Mouse (Mus musculus): ENCODE results near the gene Acsl4. TPM values are rescaled to one million over a fixed set of nuclear protein-coding genes. Genes with fewer than 3 reads are reported as not detected.

Acsl4 gene
- polyA plus RNA-seq, 1 experiment = 2.8 TPM

- Histone ChIP-seq H3K27ac (ENCODE audit: control insufficient read depth, insufficient read depth, low read depth, low read length) (no peak overlapping the region), H3K36me3 (ENCODE audit: control insufficient read depth, insufficient read depth, low read length) (no peaks in the 10 kb centered on the region), H3K27me3 (ENCODE audit: control insufficient read depth, insufficient read depth, low read length) (no peaks in the 10 kb centered on the region), H3K4me1 (ENCODE audit: control insufficient read depth, insufficient read depth, low read length) (no peaks in the 10 kb centered on the region), H3K4me3 (ENCODE audit: control insufficient read depth, low read depth, low read length) (no peak overlapping the region)
- TF ChIP-seq CTCF (IDR thresholded peaks at IDR 0.05; ENCODE audit: control insufficient read depth, insufficient read depth, insufficient replicate concordance, low read depth, low read length) (no peak), POLR2A (IDR thresholded peaks at IDR 0.05; ENCODE audit: control insufficient read depth, low read depth, low read length) (no peak)
These were observed 31.3 kb downstream of the Acsl4 start for GRCm38 (mm10) chrX:142359031-142359430.

- Histone ChIP-seq H3K4me3 (ENCODE audit: control insufficient read depth, low read depth, low read length) (no peak overlapping the region), H3K36me3 (ENCODE audit: control insufficient read depth, insufficient read depth, low read length) (no peaks in the 10 kb centered on the region), H3K27me3 (ENCODE audit: control insufficient read depth, insufficient read depth, low read length) (no peaks in the 10 kb centered on the region), H3K27ac (ENCODE audit: control insufficient read depth, insufficient read depth, low read depth, low read length) (no peak overlapping the region), H3K4me1 (ENCODE audit: control insufficient read depth, insufficient read depth, low read length) (no peaks in the 10 kb centered on the region)
- TF ChIP-seq CTCF (IDR thresholded peaks at IDR 0.05; ENCODE audit: control insufficient read depth, insufficient read depth, insufficient replicate concordance, low read depth, low read length) (no peak), POLR2A (IDR thresholded peaks at IDR 0.05; ENCODE audit: control insufficient read depth, low read depth, low read length) (no peak)
These were observed 31.9 kb downstream of the Acsl4 start for GRCm38 (mm10) chrX:142358427-142358826.

GRCm38 (mm10) chrX:142336207-142336606, 54.1 kb downstream of the Acsl4 start:
- TF ChIP-seq CTCF (IDR thresholded peaks at IDR 0.05; ENCODE audit: control insufficient read depth, insufficient read depth, insufficient replicate concordance, low read depth, low read length) = no peak
- TF ChIP-seq POLR2A (IDR thresholded peaks at IDR 0.05; ENCODE audit: control insufficient read depth, low read depth, low read length) = no peak
- Histone ChIP-seq H3K4me1 (ENCODE audit: control insufficient read depth, insufficient read depth, low read length) (no peaks in the 10 kb centered on the region), H3K27me3 (ENCODE audit: control insufficient read depth, insufficient read depth, low read length) (no peaks in the 10 kb centered on the region), H3K36me3 (ENCODE audit: control insufficient read depth, insufficient read depth, low read length) (no peaks in the 10 kb centered on the region), H3K27ac (ENCODE audit: control insufficient read depth, insufficient read depth, low read depth, low read length) (no peak overlapping the region), H3K4me3 (ENCODE audit: control insufficient read depth, low read depth, low read length) (no peak overlapping the region)

- Histone ChIP-seq H3K4me1 (ENCODE audit: control insufficient read depth, insufficient read depth, low read length) (no peaks in the 10 kb centered on the region), H3K36me3 (ENCODE audit: control insufficient read depth, insufficient read depth, low read length) (no peaks in the 10 kb centered on the region), H3K4me3 (ENCODE audit: control insufficient read depth, low read depth, low read length) (no peak overlapping the region), H3K27ac (ENCODE audit: control insufficient read depth, insufficient read depth, low read depth, low read length) (no peak overlapping the region), H3K27me3 (ENCODE audit: control insufficient read depth, insufficient read depth, low read length) (no peaks in the 10 kb centered on the region)
- TF ChIP-seq CTCF (IDR thresholded peaks at IDR 0.05; ENCODE audit: control insufficient read depth, insufficient read depth, insufficient replicate concordance, low read depth, low read length) (no peak), POLR2A (IDR thresholded peaks at IDR 0.05; ENCODE audit: control insufficient read depth, low read depth, low read length) (no peak)
These were observed 54.8 kb downstream of the Acsl4 start for GRCm38 (mm10) chrX:142335502-142335901.

GRCm38 (mm10) chrX:142325760-142326159, 64.6 kb downstream of the Acsl4 start:
- H3K4me3 ChIP-seq (ENCODE audit: control insufficient read depth, low read depth, low read length) = no peak overlapping the region
- H3K36me3 ChIP-seq (ENCODE audit: control insufficient read depth, insufficient read depth, low read length) = no peaks in the 10 kb centered on the region
- H3K27ac ChIP-seq (ENCODE audit: control insufficient read depth, insufficient read depth, low read depth, low read length) = no peak overlapping the region
- TF ChIP-seq CTCF (IDR thresholded peaks at IDR 0.05; ENCODE audit: control insufficient read depth, insufficient read depth, insufficient replicate concordance, low read depth, low read length) (no peak), POLR2A (IDR thresholded peaks at IDR 0.05; ENCODE audit: control insufficient read depth, low read depth, low read length) (no peak)
- no peaks in the 10 kb centered on the region for H3K4me1 ChIP-seq (ENCODE audit: control insufficient read depth, insufficient read depth, low read length)
- no peaks in the 10 kb centered on the region for H3K27me3 ChIP-seq (ENCODE audit: control insufficient read depth, insufficient read depth, low read length)

- no peak for TF ChIP-seq POLR2A (IDR thresholded peaks at IDR 0.05; ENCODE audit: control insufficient read depth, low read depth, low read length)
- no peak for TF ChIP-seq CTCF (IDR thresholded peaks at IDR 0.05; ENCODE audit: control insufficient read depth, insufficient read depth, insufficient replicate concordance, low read depth, low read length)
- Histone ChIP-seq H3K4me3 (ENCODE audit: control insufficient read depth, low read depth, low read length) (no peak overlapping the region), H3K27ac (ENCODE audit: control insufficient read depth, insufficient read depth, low read depth, low read length) (no peak overlapping the region), H3K36me3 (ENCODE audit: control insufficient read depth, insufficient read depth, low read length) (no peaks in the 10 kb centered on the region), H3K27me3 (ENCODE audit: control insufficient read depth, insufficient read depth, low read length) (no peaks in the 10 kb centered on the region), H3K4me1 (ENCODE audit: control insufficient read depth, insufficient read depth, low read length) (peaks cover 3% of the 10 kb centered on the region)
These were observed 74.2 kb downstream of the Acsl4 start for GRCm38 (mm10) chrX:142316106-142316505.

GRCm38 (mm10) chrX:142315270-142315669, 75.1 kb downstream of the Acsl4 start:
- Histone ChIP-seq H3K27me3 (ENCODE audit: control insufficient read depth, insufficient read depth, low read length) (no peaks in the 10 kb centered on the region), H3K27ac (ENCODE audit: control insufficient read depth, insufficient read depth, low read depth, low read length) (peak overlapping the region; percentile 44; the same call in 1 of the 2 replicates), H3K4me3 (ENCODE audit: control insufficient read depth, low read depth, low read length) (peak overlapping the region; percentile 55), H3K36me3 (ENCODE audit: control insufficient read depth, insufficient read depth, low read length) (no peaks in the 10 kb centered on the region), H3K4me1 (ENCODE audit: control insufficient read depth, insufficient read depth, low read length) (peaks cover 3% of the 10 kb centered on the region)
- no peak for TF ChIP-seq CTCF (IDR thresholded peaks at IDR 0.05; ENCODE audit: control insufficient read depth, insufficient read depth, insufficient replicate concordance, low read depth, low read length)
